Mouse (Mus musculus) hindbrain, embryonic 15.5 days (tissue): ENCODE measurements around the gene Rad51b. TPM values are rescaled to one million over a fixed set of nuclear protein-coding genes. Genes with fewer than 3 reads are reported as not detected.

Source experiments
- ATAC-seq: fragments of 200-750 bp; cut with Nextera tagmentation; 2 replicates; pipeline ENCODE4 v1.8.0; 2017; ENCODE audit warnings: low read depth, moderate number of reproducible peaks, moderate TSS enrichment; ENCODE audit not compliant: low FRiP score
- H3K27ac ChIP-seq: fragments of 300-500 bp; sonication (generic); replicated peaks from 2 replicates; pipeline ENCODE4 v1.5.1; 2015; ENCODE audit warnings: mild to moderate bottlenecking, inconsistent platforms
- H3K27me3 ChIP-seq: fragments of 300-500 bp; sonication (generic); 2 replicates; pipeline ENCODE4 v1.6.1; 2015; ENCODE audit warnings: control low read depth, inconsistent platforms
- H3K36me3 ChIP-seq: fragments of 300-500 bp; sonication (generic); 2 replicates; pipeline ENCODE4 v1.6.1; 2015; ENCODE audit warnings: control low read depth, inconsistent platforms
- H3K4me1 ChIP-seq: fragments of 300-500 bp; sonication (generic); replicated peaks from 2 replicates; pipeline ENCODE4 v1.6.1; 2015; ENCODE audit warnings: control low read depth, inconsistent platforms
- H3K4me2 ChIP-seq: fragments of 300-500 bp; sonication (generic); 2 replicates; pipeline ENCODE4 v1.6.1; 2015; ENCODE audit warnings: moderate library complexity, mild to moderate bottlenecking, inconsistent platforms
- H3K4me3 ChIP-seq: fragments of 300-500 bp; sonication (generic); 2 replicates; pipeline ENCODE4 v1.5.1; 2015; ENCODE audit warnings: mild to moderate bottlenecking, inconsistent platforms
- H3K9ac ChIP-seq: fragments of 300-500 bp; sonication (generic); 2 replicates; pipeline ENCODE4 v1.6.1; 2015; ENCODE audit warnings: inconsistent platforms
- H3K9me3 ChIP-seq: fragments of 300-500 bp; sonication (generic); 2 replicates; pipeline ENCODE4 v1.6.1; 2016; ENCODE audit warnings: control low read depth, inconsistent platforms
- WGBS: fragments of 180-500 bp; shearing (Covaris S2); methylation state at CpG from one replicate; pipeline ENCODE4 v1.1.7; 2015; 5-methylcytosine and 5-hydroxymethylcytosine counted together
- polyA plus RNA-seq: library from polyadenylated mRNA; unstranded; fragments of >200 nt; fragmentation: Nextera tagmentation; extraction: Ambion mirVana; gene quantifications from 2 replicates; pipeline ENCODE4 v1.2.1, GENCODE M21; 2015

Rad51b gene
- polyA plus RNA-seq, 1 experiment from 2014 or later: 1.7 TPM

GRCm38 (mm10) chr12:79625699-79626554, 328.8 kb downstream of the Rad51b start:
- H3K9me3 ChIP-seq: no peaks in the 10 kb centered on the region
- WGBS: 21% methylated on average over 7 of the region's 7 CpGs
- H3K4me1 ChIP-seq: peaks cover 2% of the 10 kb centered on the region; the same call in 1 of the 2 replicates
- no peak overlapping the region for H3K4me3 ChIP-seq
- H3K36me3 ChIP-seq: no peaks in the 10 kb centered on the region
- no peak for ATAC-seq
- H3K27me3 ChIP-seq: no peaks in the 10 kb centered on the region
- H3K27ac ChIP-seq: 0 out of 2 replicates have a peak overlapping the region, but pooled peaks have one; percentile 17
- H3K4me2 ChIP-seq: no peak overlapping the region
- no peak overlapping the region for H3K9ac ChIP-seq

GRCm38 (mm10) chr12:79626555-79627080, 329.5 kb downstream of the Rad51b start:
- Histone ChIP-seq H3K9ac (no peak overlapping the region), H3K4me1 (peaks cover 2% of the 10 kb centered on the region; the same call in 1 of the 2 replicates), H3K4me2 (no peak overlapping the region), H3K4me3 (no peak overlapping the region), H3K27me3 (no peaks in the 10 kb centered on the region), H3K9me3 (no peaks in the 10 kb centered on the region), H3K27ac (no peak overlapping the region), H3K36me3 (no peaks in the 10 kb centered on the region)
- no peak for ATAC-seq
- 51% methylated on average over 4 of the region's 4 CpGs for WGBS

GRCm38 (mm10) chr12:79627351-79628120, 330.5 kb downstream of the Rad51b start:
- Histone ChIP-seq H3K27ac (no peak overlapping the region), H3K9ac (no peak overlapping the region), H3K36me3 (no peaks in the 10 kb centered on the region), H3K4me2 (no peak overlapping the region), H3K9me3 (no peaks in the 10 kb centered on the region), H3K4me1 (peaks cover 2% of the 10 kb centered on the region; the same call in 1 of the 2 replicates), H3K4me3 (no peak overlapping the region), H3K27me3 (no peaks in the 10 kb centered on the region)
- no peak for ATAC-seq
- 53% methylated on average over 4 of the region's 4 CpGs for WGBS

GRCm38 (mm10) chr12:79628121-79628774, 331.2 kb downstream of the Rad51b start:
- Histone ChIP-seq H3K9ac (no peak overlapping the region), H3K4me2 (no peak overlapping the region), H3K27ac (no peak overlapping the region), H3K4me1 (peaks cover 2% of the 10 kb centered on the region; the same call in 1 of the 2 replicates), H3K27me3 (no peaks in the 10 kb centered on the region), H3K9me3 (no peaks in the 10 kb centered on the region), H3K36me3 (no peaks in the 10 kb centered on the region), H3K4me3 (no peak overlapping the region)
- ATAC-seq: no peak
- WGBS: 74% methylated on average over 5 of the region's 5 CpGs

GRCm38 (mm10) chr12:79629945-79630850, 333.1 kb downstream of the Rad51b start:
- no peaks in the 10 kb centered on the region for H3K9me3 ChIP-seq
- no peak overlapping the region for H3K4me2 ChIP-seq
- H3K36me3 ChIP-seq: no peaks in the 10 kb centered on the region
- H3K27me3 ChIP-seq: no peaks in the 10 kb centered on the region
- H3K27ac ChIP-seq: no peak overlapping the region
- ATAC-seq: no peak
- no peak overlapping the region for H3K9ac ChIP-seq
- no peak overlapping the region for H3K4me3 ChIP-seq
- WGBS: 88% methylated on average over 7 of the region's 7 CpGs
- peaks cover 2% of the 10 kb centered on the region; the same call in 1 of the 2 replicates for H3K4me1 ChIP-seq

GRCm38 (mm10) chr12:79633458-79634106, 336.5 kb downstream of the Rad51b start:
- Histone ChIP-seq H3K4me1 (no peaks in the 10 kb centered on the region), H3K9ac (no peak overlapping the region), H3K9me3 (no peaks in the 10 kb centered on the region), H3K4me3 (no peak overlapping the region), H3K4me2 (no peak overlapping the region), H3K27me3 (no peaks in the 10 kb centered on the region), H3K27ac (no peak overlapping the region), H3K36me3 (no peaks in the 10 kb centered on the region)
- WGBS: 87% methylated on average over 9 of the region's 9 CpGs
- ATAC-seq: no peak

GRCm38 (mm10) chr12:79641570-79642285, 344.6 kb downstream of the Rad51b start:
- 45% methylated on average over 7 of the region's 7 CpGs for WGBS
- H3K36me3 ChIP-seq: no peaks in the 10 kb centered on the region
- no peaks in the 10 kb centered on the region for H3K27me3 ChIP-seq
- no peak overlapping the region for H3K4me2 ChIP-seq
- H3K9me3 ChIP-seq: no peaks in the 10 kb centered on the region
- no peak overlapping the region for H3K4me3 ChIP-seq
- H3K9ac ChIP-seq: no peak overlapping the region
- no peak for ATAC-seq
- 0 out of 2 replicates have a peak overlapping the region, but pooled peaks have one; percentile 47 for H3K27ac ChIP-seq
- H3K4me1 ChIP-seq: no peaks in the 10 kb centered on the region

- H3K27ac ChIP-seq: no peak overlapping the region
- H3K4me1 ChIP-seq: no peaks in the 10 kb centered on the region
- no peak overlapping the region for H3K4me2 ChIP-seq
- ATAC-seq: no peak
- H3K9me3 ChIP-seq: no peaks in the 10 kb centered on the region
- no peaks in the 10 kb centered on the region for H3K36me3 ChIP-seq
- 93% methylated on average over 5 of the region's 5 CpGs for WGBS
- no peak overlapping the region for H3K4me3 ChIP-seq
- H3K27me3 ChIP-seq: no peaks in the 10 kb centered on the region
- H3K9ac ChIP-seq: no peak overlapping the region
Observed at GRCm38 (mm10) chr12:79642715-79643114, 345.6 kb downstream of the Rad51b start.

GRCm38 (mm10) chr12:79645656-79646055, 348.6 kb downstream of the Rad51b start:
- Histone ChIP-seq H3K4me2 (no peak overlapping the region), H3K9me3 (no peaks in the 10 kb centered on the region), H3K27me3 (no peaks in the 10 kb centered on the region), H3K4me1 (no peaks in the 10 kb centered on the region; the same call in 1 of the 2 replicates), H3K9ac (no peak overlapping the region), H3K36me3 (no peaks in the 10 kb centered on the region), H3K4me3 (no peak overlapping the region), H3K27ac (no peak overlapping the region)
- 92% methylated on average over 4 of the region's 4 CpGs for WGBS
- ATAC-seq: no peak

GRCm38 (mm10) chr12:79646646-79647164, 349.6 kb downstream of the Rad51b start:
- Histone ChIP-seq H3K9me3 (no peaks in the 10 kb centered on the region), H3K4me2 (no peak overlapping the region), H3K27me3 (no peaks in the 10 kb centered on the region), H3K4me1 (no peaks in the 10 kb centered on the region; the same call in 1 of the 2 replicates), H3K4me3 (no peak overlapping the region), H3K36me3 (no peaks in the 10 kb centered on the region), H3K9ac (no peak overlapping the region), H3K27ac (no peak overlapping the region)
- no peak for ATAC-seq
- WGBS: 90% methylated on average over 9 of the region's 9 CpGs
